Mouse (Mus musculus): Measurements from ENCODE around the gene Helz. TPM values are rescaled to one million over a fixed set of nuclear protein-coding genes. Genes with fewer than 3 reads are reported as not detected.
"Not testable (repeated sequence)": the region's sequence is repeated elsewhere in the genome, so short reads cannot be mapped to it uniquely, and the experiment has no call there.

The Helz gene
- total RNA-seq, 2 experiments from 2014 or later = 24.4 to 27.7 TPM

- intact Hi-C loops (cut with DNase I) = no loop called here
Measured at GRCm38 (mm10) chr11:107546667-107547301, 946 bp upstream of the Helz start.

GRCm38 (mm10) chr11:107548204-107548975 lies 660 bp downstream of the Helz start:
- DNase-seq = peak; percentile 8 to 13

More at GRCm38 (mm10) chr11:107546667-107547301, 946 bp upstream of the Helz start:
- peak; percentile 14 to 28 for DNase-seq

GRCm38 (mm10) chr11:107559874-107560273 lies 12.1 kb downstream of the Helz start:
- DNase-seq = no peak
- intact Hi-C loops (cut with DNase I) = no loop called here

More at GRCm38 (mm10) chr11:107548204-107548975, 660 bp downstream of the Helz start:
- intact Hi-C loops (cut with DNase I) = no loop called here

GRCm38 (mm10) chr11:107567431-107567830 lies 19.7 kb downstream of the Helz start:
- DNase-seq = no peak
- intact Hi-C loops (cut with DNase I) = no loop called here

GRCm38 (mm10) chr11:107568466-107568995 lies 20.8 kb downstream of the Helz start:
- intact Hi-C loops (cut with DNase I) = no loop called here
- DNase-seq = no peak

- DNase-seq = not testable (repeated sequence)
- intact Hi-C loops (cut with DNase I) = loop anchor here (10.0 kb wide), 1 partner anchor 56 kb away; no protein-coding TSS in a partner anchor
Measured at GRCm38 (mm10) chr11:107570891-107571290, 23.2 kb downstream of the Helz start.

GRCm38 (mm10) chr11:107571318-107571717 lies 23.6 kb downstream of the Helz start:
- intact Hi-C loops (cut with DNase I) = loop anchor here (10.0 kb wide), 1 partner anchor 57 kb away; no protein-coding TSS in a partner anchor
- no peak for DNase-seq

- no peak for DNase-seq
- intact Hi-C loops (cut with DNase I) = loop anchor here (10.0 kb wide), 1 partner anchor 58 kb away; no protein-coding TSS in a partner anchor
Measured at GRCm38 (mm10) chr11:107572551-107572950, 24.8 kb downstream of the Helz start.

GRCm38 (mm10) chr11:107573061-107573692 lies 25.4 kb downstream of the Helz start:
- intact Hi-C loops (cut with DNase I) = loop anchor here (10.0 kb wide), 1 partner anchor 58 kb away; no protein-coding TSS in a partner anchor
- no peak for DNase-seq

- peak; percentile 43 to 62 for DNase-seq
- intact Hi-C loops (cut with DNase I) = loop anchor here (10.0 kb wide), 1 partner anchor 59 kb away; no protein-coding TSS in a partner anchor
Measured at GRCm38 (mm10) chr11:107573847-107574246, 26.1 kb downstream of the Helz start.

- intact Hi-C loops (cut with DNase I) = loop anchor here (10.0 kb wide), 1 partner anchor 60 kb away; no protein-coding TSS in a partner anchor
- DNase-seq = no peak
Measured at GRCm38 (mm10) chr11:107574811-107575705, 27.3 kb downstream of the Helz start.

GRCm38 (mm10) chr11:107576186-107576585 lies 28.5 kb downstream of the Helz start:
- DNase-seq = no peak
- intact Hi-C loops (cut with DNase I) = loop anchor here (10.0 kb wide), 1 partner anchor 61 kb away; no protein-coding TSS in a partner anchor

GRCm38 (mm10) chr11:107577400-107577799 lies 29.7 kb downstream of the Helz start:
- DNase-seq = no peak
- intact Hi-C loops (cut with DNase I) = loop anchor here (10.0 kb wide), 1 partner anchor 63 kb away; no protein-coding TSS in a partner anchor

GRCm38 (mm10) chr11:107578226-107578625 lies 30.5 kb downstream of the Helz start:
- intact Hi-C loops (cut with DNase I) = loop anchor here (10.0 kb wide), 1 partner anchor 63 kb away; no protein-coding TSS in a partner anchor

GRCm38 (mm10) chr11:107580786-107581185 lies 33.1 kb downstream of the Helz start:
- intact Hi-C loops (cut with DNase I) = no loop called here
- DNase-seq = no peak

More at GRCm38 (mm10) chr11:107578226-107578625, 30.5 kb downstream of the Helz start:
- no peak for DNase-seq

GRCm38 (mm10) chr11:107584660-107585451 lies 37.1 kb downstream of the Helz start:
- intact Hi-C loops (cut with DNase I) = no loop called here
- DNase-seq = no peak

GRCm38 (mm10) chr11:107586129-107586528 lies 38.4 kb downstream of the Helz start:
- intact Hi-C loops (cut with DNase I); DNase-seq: not testable (repeated sequence)

GRCm38 (mm10) chr11:107587141-107587540 lies 39.4 kb downstream of the Helz start:
- DNase-seq = no peak
- intact Hi-C loops (cut with DNase I) = no loop called here

Data from heart, postnatal 36 days (tissue).